Mouse (Mus musculus) MEL (cell line): ENCODE measurements around the gene Pip5kl1. TPM values are rescaled to one million over a fixed set of nuclear protein-coding genes. Genes with fewer than 3 reads are reported as not detected.

Experiments
- DNase-seq: peaks from one replicate; pipeline ENCODE4 v3.0.0; 2011; ENCODE audit warnings: low read depth, low spot score
- H3K27ac ChIP-seq: 2 replicates; pipeline ENCODE4 v1.5.1; 2012; ENCODE audit warnings: low read depth, mild to moderate bottlenecking, control low read depth, low read length, moderate library complexity; ENCODE audit not compliant: control insufficient read depth
- H3K27me3 ChIP-seq, 2 experiments: fragments of 150-350 bp in 1 of 2; sonication (generic) in 1 of 2; 2 replicates each; pipeline ENCODE4 v1.6.1; 2012; ENCODE audit warnings: low read length in 2 of 2, mild to moderate bottlenecking in 2 of 2, improper control_type of control experiment in 1 of 2, moderate library complexity in 1 of 2; ENCODE audit not compliant: insufficient read depth in 2 of 2, control insufficient read depth in 1 of 2
- H3K36me3 ChIP-seq, 2 experiments: 2 replicates each; pipeline ENCODE4 v1.6.1; 2012 to 2014; ENCODE audit warnings: low read length in 2 of 2, improper control_type of control experiment in 1 of 2, inconsistent platforms in 1 of 2, mild to moderate bottlenecking in 1 of 2; ENCODE audit not compliant: insufficient read depth in 2 of 2, control insufficient read depth in 1 of 2
- H3K4me1 ChIP-seq, 2 experiments: fragments of 150-350 bp in 1 of 2; sonication (generic) in 1 of 2; 2 replicates each; pipeline ENCODE4 v1.6.1; 2012; ENCODE audit warnings: low read length in 2 of 2, improper control_type of control experiment in 1 of 2, mild to moderate bottlenecking in 1 of 2; ENCODE audit not compliant: insufficient read depth in 2 of 2, control insufficient read depth in 1 of 2
- H3K4me3 ChIP-seq, 2 experiments: fragments of 150-350 bp in 1 of 2; sonication (generic) in 1 of 2; 2 replicates each; pipeline ENCODE4 v1.5.1; 2012; ENCODE audit warnings: low read depth in 2 of 2, low read length in 2 of 2, mild to moderate bottlenecking in 2 of 2, moderate library complexity in 2 of 2, control low read depth in 1 of 2, improper control_type of control experiment in 1 of 2; ENCODE audit not compliant: control insufficient read depth in 1 of 2, insufficient read depth in 1 of 2
- H3K79me2 ChIP-seq: 2 replicates; pipeline ENCODE4 v1.6.1; 2012; ENCODE audit warnings: mild to moderate bottlenecking, low read length, moderate library complexity; ENCODE audit not compliant: control insufficient read depth, poor library complexity, insufficient read depth
- H3K9ac ChIP-seq: 2 replicates; pipeline ENCODE4 v1.6.1; 2012; ENCODE audit warnings: low read depth, mild to moderate bottlenecking, control low read depth, low read length, moderate library complexity; ENCODE audit not compliant: control insufficient read depth, poor library complexity, severe bottlenecking
- H3K9me3 ChIP-seq: fragments of 150-350 bp; sonication (generic); replicated peaks from 2 replicates; pipeline ENCODE4 v1.6.1; 2012; ENCODE audit warnings: mild to moderate bottlenecking, low read length, improper control_type of control experiment, moderate library complexity; ENCODE audit not compliant: insufficient read depth
- CHD2 ChIP-seq: IDR thresholded peaks from 2 replicates; pipeline ENCODE4 v1.6.1; 2011; ENCODE audit warnings: low read length, improper control_type of control experiment
- E2F4 ChIP-seq: IDR thresholded peaks from 2 replicates; pipeline ENCODE4 v1.6.1; 2011; ENCODE audit warnings: low read depth, low read length, improper control_type of control experiment, borderline replicate concordance
- ELF1 ChIP-seq: IDR thresholded peaks from 2 replicates; pipeline ENCODE4 v1.6.1; 2014; ENCODE audit warnings: low read depth, mild to moderate bottlenecking, inconsistent platforms, low read length, improper control_type of control experiment, moderate library complexity
- ETS1 ChIP-seq: IDR thresholded peaks from 2 replicates; pipeline ENCODE4 v1.6.1; 2012; ENCODE audit warnings: low read depth, mild to moderate bottlenecking, inconsistent platforms, low read length, improper control_type of control experiment, moderate library complexity
- GABPA ChIP-seq: IDR thresholded peaks from 2 replicates; pipeline ENCODE4 v1.6.1; 2012; ENCODE audit warnings: low read depth, mild to moderate bottlenecking, inconsistent platforms, low read length, improper control_type of control experiment, moderate library complexity
- GATA1 ChIP-seq: IDR thresholded peaks from 2 replicates; pipeline ENCODE4 v1.6.1; 2011; ENCODE audit warnings: low read depth, low read length, improper control_type of control experiment
- HCFC1 ChIP-seq: IDR thresholded peaks from 2 replicates; pipeline ENCODE4 v1.6.1; 2012; ENCODE audit warnings: low read depth, mild to moderate bottlenecking, inconsistent platforms, low read length, improper control_type of control experiment, moderate library complexity
- JUND ChIP-seq: IDR thresholded peaks from 2 replicates; pipeline ENCODE4 v1.6.1; 2011; ENCODE audit warnings: low read depth, mild to moderate bottlenecking, improper control_type of control experiment, low read length
- MAX ChIP-seq: IDR thresholded peaks from 2 replicates; pipeline ENCODE4 v1.6.1; 2011; ENCODE audit warnings: low read length, improper control_type of control experiment
- MXI1 ChIP-seq: IDR thresholded peaks from 2 replicates; pipeline ENCODE4 v1.6.1; 2011; ENCODE audit warnings: mild to moderate bottlenecking, low read depth, low read length, improper control_type of control experiment
- MYB ChIP-seq: IDR thresholded peaks from 2 replicates; pipeline ENCODE4 v1.6.1; 2011; ENCODE audit warnings: mild to moderate bottlenecking, low read depth, low read length, improper control_type of control experiment
- MYC ChIP-seq: IDR thresholded peaks from 2 replicates; pipeline ENCODE4 v1.6.1; 2011; ENCODE audit warnings: low read depth, mild to moderate bottlenecking, low read length, improper control_type of control experiment, moderate library complexity
- NELFE ChIP-seq: IDR thresholded peaks from 2 replicates; pipeline ENCODE4 v1.6.1; 2011; ENCODE audit warnings: low read depth, low read length, improper control_type of control experiment
- POLR2A ChIP-seq, 2 experiments: IDR thresholded peaks; 2 replicates each; pipeline ENCODE4 v1.6.1; 2011 to 2012; ENCODE audit warnings: low read length in 2 of 2, mild to moderate bottlenecking in 2 of 2, control low read depth in 1 of 2, improper control_type of control experiment in 1 of 2, low read depth in 1 of 2, moderate library complexity in 1 of 2; ENCODE audit not compliant: control insufficient read depth in 1 of 2, insufficient read depth in 1 of 2, poor library complexity in 1 of 2
- POLR2AphosphoS5 ChIP-seq: IDR thresholded peaks from 2 replicates; pipeline ENCODE4 v1.6.1; 2012; ENCODE audit warnings: low read depth, borderline replicate concordance, mild to moderate bottlenecking, inconsistent platforms, low read length, moderate library complexity, mixed read lengths
- RAD21 ChIP-seq: IDR thresholded peaks from 2 replicates; pipeline ENCODE4 v1.6.1; 2011; ENCODE audit warnings: mild to moderate bottlenecking, low read depth, low read length, improper control_type of control experiment
- SMC3 ChIP-seq: IDR thresholded peaks from 2 replicates; pipeline ENCODE4 v1.6.1; 2011; ENCODE audit warnings: low read depth, low read length, improper control_type of control experiment
- TCF12 ChIP-seq: IDR thresholded peaks from 2 replicates; pipeline ENCODE4 v1.6.1; 2014; ENCODE audit warnings: low read depth, mild to moderate bottlenecking, inconsistent platforms, low read length, improper control_type of control experiment, moderate library complexity
- USF1 ChIP-seq: IDR thresholded peaks from 2 replicates; pipeline ENCODE4 v1.6.1; 2014; ENCODE audit warnings: low read depth, mild to moderate bottlenecking, inconsistent platforms, low read length, improper control_type of control experiment, moderate library complexity
- USF2 ChIP-seq, 2 experiments: IDR thresholded peaks; 2 replicates each; pipeline ENCODE4 v1.6.1; 2011 to 2012; ENCODE audit warnings: improper control_type of control experiment in 2 of 2, low read length in 2 of 2, borderline replicate concordance in 1 of 2, inconsistent platforms in 1 of 2, low read depth in 1 of 2, mild to moderate bottlenecking in 1 of 2; ENCODE audit not compliant: insufficient read depth in 1 of 2
- ZMIZ1 ChIP-seq: IDR thresholded peaks from 2 replicates; pipeline ENCODE4 v1.6.1; 2012; ENCODE audit warnings: low read depth, mild to moderate bottlenecking, inconsistent platforms, low read length, improper control_type of control experiment, moderate library complexity
- polyA plus RNA-seq, 2 experiments: library from polyadenylated mRNA; stranded (reverse) in 1 of 2; unstranded in 1 of 2; fragments of >175 nt in 1 of 2; fragments of >200 nt in 1 of 2; gene quantifications; 2 replicates each; pipeline versions ENCODE4 v1.2.1 to v1.2.4; 2012; ENCODE audit warnings: low replicate concordance in 2 of 2, low read depth in 1 of 2; ENCODE audit not compliant: insufficient read length in 2 of 2, insufficient read depth in 1 of 2, missing spikeins in 1 of 2
- total RNA-seq: library from RNA; depleted of rRNA; stranded (reverse); fragments of 300-350 nt; gene quantifications from 2 replicates; pipeline ENCODE4 v1.2.3, GENCODE M21; 2012

Pip5kl1 gene
- total and polyA plus RNA-seq, 3 experiments, result 0.22 to 0.58 TPM; not detected in 1

DNA sequence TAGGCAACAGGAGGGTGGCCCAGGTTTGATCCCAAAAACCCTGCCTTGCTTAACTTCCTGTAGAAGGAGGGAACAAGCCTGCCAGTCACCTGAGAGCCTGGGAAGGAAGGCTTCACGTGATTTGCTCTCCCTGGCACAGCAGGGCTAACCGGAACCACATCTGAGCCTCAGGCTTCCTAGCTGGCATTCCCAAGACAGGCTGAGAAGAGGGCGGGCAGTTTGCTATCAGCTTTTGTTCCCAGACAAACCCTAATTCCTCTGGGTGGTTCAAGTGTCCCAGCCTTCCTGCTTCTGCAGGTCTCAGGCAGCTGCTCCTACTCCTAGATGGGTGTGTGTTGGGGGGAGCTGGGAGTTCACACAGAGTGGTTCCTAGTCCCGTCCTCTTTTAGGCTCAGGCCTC, 19.1 kb upstream of the Pip5kl1 start:
- H3K9ac ChIP-seq, result no peak overlapping the region
- peaks cover 0 to 2% of the 10 kb centered on the region in 2 experiments; a peak in 1 of 4 replicates for H3K36me3 ChIP-seq
- H3K27me3 ChIP-seq, result no peaks in the 10 kb centered on the region
- no peak overlapping the region for H3K4me3 ChIP-seq
- peaks cover 2 to 8% of the 10 kb centered on the region in 2 experiments; a peak in 3 of 4 replicates for H3K4me1 ChIP-seq
- no peaks in the 10 kb centered on the region for H3K79me2 ChIP-seq
- DNase-seq, result no peak
- TF ChIP-seq E2F4 (no peak), MYC (no peak), GATA1 (no peak), TCF12 (no peak), MAX (no peak), POLR2AphosphoS5 (no peak), MXI1 (no peak), MYB (no peak), ELF1 (no peak), POLR2A (IDR thresholded peaks at IDR 0.05; ENCODE audit: control insufficient read depth in 1 of 2, insufficient read depth in 1 of 2, low read depth in 1 of 2, low read length in 2 of 2, poor library complexity in 1 of 2) (no peak), NELFE (no peak), SMC3 (no peak), ETS1 (no peak), ZMIZ1 (no peak), RAD21 (no peak), USF1 (no peak), HCFC1 (no peak), CHD2 (no peak), USF2 (IDR thresholded peaks at IDR 0.05; ENCODE audit: borderline replicate concordance in 1 of 2, insufficient read depth in 1 of 2, low read depth in 1 of 2, low read length in 2 of 2) (no peak)
- no peaks in the 10 kb centered on the region for H3K9me3 ChIP-seq
- no peak overlapping the region for H3K27ac ChIP-seq

DNA sequence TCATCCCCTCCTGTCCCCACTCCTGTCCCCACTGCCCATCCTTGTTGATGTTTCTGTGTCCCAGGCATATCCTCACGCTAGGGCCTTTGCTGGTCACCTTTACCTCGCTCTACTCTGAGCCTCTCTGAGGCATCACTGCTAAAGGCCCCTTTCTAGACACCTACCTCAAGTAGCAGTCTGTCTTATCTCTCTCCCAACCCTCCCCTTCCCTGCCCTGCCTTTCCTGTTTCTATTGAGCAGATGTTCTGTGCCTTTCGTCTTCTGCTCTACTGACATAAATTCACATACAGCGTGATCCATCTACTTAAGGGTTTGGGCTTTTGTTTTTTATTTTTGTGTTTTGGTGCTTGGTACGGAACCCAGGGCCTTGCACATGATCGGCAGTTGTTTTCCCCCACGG, 18.6 kb upstream of the Pip5kl1 start:
- Histone ChIP-seq H3K36me3 (peaks cover 0 to 2% of the 10 kb centered on the region in 2 experiments; a peak in 1 of 4 replicates), H3K4me3 (no peak overlapping the region), H3K4me1 (peaks cover 2 to 10% of the 10 kb centered on the region in 2 experiments; a peak in 3 of 4 replicates), H3K9me3 (no peaks in the 10 kb centered on the region), H3K27ac (no peak overlapping the region), H3K27me3 (no peaks in the 10 kb centered on the region), H3K9ac (no peak overlapping the region), H3K79me2 (no peaks in the 10 kb centered on the region)
- DNase-seq, result peak; percentile 35
- TF ChIP-seq GABPA (no peak), JUND (no peak), MYB (no peak), GATA1 (peak; percentile 52)
